In genomic region chr17:87982112-87982511, GRCm38 (mm10) we compare ENCODE assay signal across 12 mouse cellular contexts. TPM values are rescaled to one million over a fixed set of nuclear protein-coding genes. Genes with fewer than 3 reads are reported as not detected.
DNase-seq lines count a peak whose midpoint lies in the region; ATAC-seq and TF ChIP-seq lines count a peak whose summit lies in the region.
"Had no signal": no experiment of that assay in that cellular context is flagged by ENCODE, and none has a peak within 500 bp of the region (broad histone marks: within the 10 kb centered on the region; RNA-seq: fewer than 3 reads in every experiment).

No protein-coding gene starts in this region.

- no peaks in the 10 kb centered on the region for H3K9me3 ChIP-seq in kidney, postnatal 0 days (replicated peaks; ENCODE audit: low read length)
- no peaks in the 10 kb centered on the region for H3K9me3 ChIP-seq in kidney, embryonic 16.5 days (ENCODE audit: low read length)
- H3K9me3 ChIP-seq: liver, embryonic 13.5 days; midbrain, embryonic 12.5 days; neural tube, embryonic 13.5 days had no signal

- peaks cover 18% of the 10 kb centered on the region; the same call in 1 of the 2 replicates for H3K36me3 ChIP-seq in kidney, postnatal 0 days (ENCODE audit: insufficient read depth, low read length)
- peaks cover 38% of the 10 kb centered on the region for H3K36me3 ChIP-seq in kidney, embryonic 16.5 days (ENCODE audit: insufficient read depth, low read length)
- peaks cover 66% of the 10 kb centered on the region for H3K36me3 ChIP-seq in thymus, adult 2 months (ENCODE audit: control insufficient read depth, insufficient read depth, low read length)

- no peaks in the 10 kb centered on the region for H3K27me3 ChIP-seq in kidney, postnatal 0 days (ENCODE audit: insufficient read depth, low read length)
- H3K27me3 ChIP-seq in kidney, embryonic 16.5 days (ENCODE audit: insufficient read depth, low read length), result no peaks in the 10 kb centered on the region
- no peaks in the 10 kb centered on the region for H3K27me3 ChIP-seq in thymus, adult 2 months (ENCODE audit: control insufficient read depth, insufficient read depth, low read length)
- H3K27me3 ChIP-seq: liver, embryonic 13.5 days; midbrain, embryonic 12.5 days; neural tube, embryonic 13.5 days had no signal

- H3K4me1 ChIP-seq in kidney, postnatal 0 days (replicated peaks; ENCODE audit: insufficient read depth, low read length), result no peaks in the 10 kb centered on the region
- H3K4me1 ChIP-seq in kidney, embryonic 16.5 days (ENCODE audit: insufficient read depth, low read length), result peaks cover 11% of the 10 kb centered on the region; the same call in 1 of the 2 replicates
- H3K4me1 ChIP-seq in thymus, adult 2 months (replicated peaks; ENCODE audit: control insufficient read depth, insufficient read depth, low read length), result peaks cover 7% of the 10 kb centered on the region
- H3K4me1 ChIP-seq: neural tube, embryonic 13.5 days had no signal

- TF ChIP-seq POLR2A in thymus, adult 2 months (IDR thresholded peaks at IDR 0.05; ENCODE audit: control insufficient read depth, extremely low read depth, insufficient read depth, low read length, poor library complexity), result no peak

- H3K27ac ChIP-seq in kidney, postnatal 0 days, result no peak overlapping the region
- H3K27ac ChIP-seq in kidney, embryonic 16.5 days (ENCODE audit: low read length), result no peak overlapping the region
- H3K27ac ChIP-seq in thymus, adult 2 months (ENCODE audit: control insufficient read depth, insufficient read depth, low read length), result no peak overlapping the region
- H3K27ac ChIP-seq: liver, embryonic 13.5 days; midbrain, embryonic 12.5 days; neural tube, embryonic 13.5 days had no signal

- no peak overlapping the region for H3K4me3 ChIP-seq in kidney, postnatal 0 days (replicated peaks; ENCODE audit: low read depth, low read length)
- no peak overlapping the region for H3K4me3 ChIP-seq in kidney, embryonic 16.5 days (ENCODE audit: low read length)
- no peak overlapping the region for H3K4me3 ChIP-seq in thymus, adult 2 months (ENCODE audit: control insufficient read depth, insufficient read depth, low read length)
- H3K4me3 ChIP-seq: liver, embryonic 13.5 days; midbrain, embryonic 12.5 days; neural tube, embryonic 13.5 days had no signal

- peak; percentile 54 for TF ChIP-seq CTCF in kidney, postnatal 0 days (IDR thresholded peaks at IDR 0.05; ENCODE audit: low read depth)
- no peak for TF ChIP-seq CTCF in thymus, adult 2 months (IDR thresholded peaks at IDR 0.05; ENCODE audit: borderline replicate concordance, control insufficient read depth, extremely low read depth, insufficient read depth, low read length, poor library complexity)

- H3K9ac ChIP-seq in kidney, postnatal 0 days (ENCODE audit: low read depth, low read length), result no peak overlapping the region
- no peak overlapping the region for H3K9ac ChIP-seq in kidney, embryonic 16.5 days (replicated peaks; ENCODE audit: low read length)
- H3K9ac ChIP-seq: liver, embryonic 13.5 days; midbrain, embryonic 12.5 days; neural tube, embryonic 13.5 days had no signal

- no peak for DNase-seq in kidney, postnatal 0 days (ENCODE audit: low spot score)
- DNase-seq in thymus, postnatal 0 days (ENCODE audit: low spot score), result peak; percentile 47
- DNase-seq in thymus, adult 2 months, result no peak
- DNase-seq in NIH3T3 (ENCODE audit: low read depth), result peak; percentile 33
- DNase-seq in left cerebral cortex, adult 9 months (ENCODE audit: low spot score in 2 of 2), result no peak
- DNase-seq: adrenal gland, postnatal 14 days; heart, postnatal 36 days; liver, embryonic 13.5 days had no signal

- 86% methylated on average over 3 of the region's 3 CpGs for WGBS in kidney, postnatal 0 days
- 89% methylated on average over 3 of the region's 3 CpGs for WGBS in kidney, embryonic 16.5 days
- 88% methylated on average over 3 of the region's 3 CpGs for WGBS in thymus, adult 2 months

- ATAC-seq in kidney, postnatal 0 days (replicated peaks; ENCODE audit: low FRiP score, low read depth), result no peak
- ATAC-seq in kidney, embryonic 16.5 days (ENCODE audit: low FRiP score, low TSS enrichment), result no peak
- no peak for ATAC-seq in frontal cortex, adult (ENCODE audit: low TSS enrichment)

- H3K4me2 ChIP-seq in kidney, postnatal 0 days (ENCODE audit: low read length), result no peak overlapping the region
- H3K4me2 ChIP-seq in kidney, embryonic 16.5 days (replicated peaks; ENCODE audit: low read depth, low read length), result no peak overlapping the region
- H3K4me2 ChIP-seq: liver, embryonic 13.5 days; midbrain, embryonic 12.5 days; neural tube, embryonic 13.5 days had no signal

RNA-seq across cellular contexts. Expression of gene Msh6, which starts 7.2 kb away (rescaled TPM):
- 28.6 and 32.0 TPM in 2 replicates for polyA plus RNA-seq in kidney, postnatal 0 days (2015; fragmentation: Nextera tagmentation; extraction: Ambion mirVana)
- 59.4 and 61.9 TPM in 2 replicates for polyA plus RNA-seq in kidney, embryonic 16.5 days (2015; fragmentation: Nextera tagmentation; extraction: Ambion mirVana)
- 72.2 and 73.6 TPM in 2 replicates for polyA plus RNA-seq in thymus, postnatal 0 days (2015; fragmentation: Nextera tagmentation; extraction: Ambion mirVana)
- polyA plus RNA-seq in thymus, adult 2 months (2012; rRNA removed), result 24.0 and 27.6 TPM in 2 replicates

Comparison
In these comparisons a context has a peak if more than half of its experiments do, and no peak if none do; other contexts are left out.
1. DNase-seq: peak in thymus, postnatal 0 days (single experiment) and NIH3T3 (single experiment); none in kidney, postnatal 0 days (single experiment), thymus, adult 2 months (single experiment) and left cerebral cortex, adult 9 months (0 of 2).